ENCODE assay signal across 7 mouse cellular contexts in the genomic region with DNA sequence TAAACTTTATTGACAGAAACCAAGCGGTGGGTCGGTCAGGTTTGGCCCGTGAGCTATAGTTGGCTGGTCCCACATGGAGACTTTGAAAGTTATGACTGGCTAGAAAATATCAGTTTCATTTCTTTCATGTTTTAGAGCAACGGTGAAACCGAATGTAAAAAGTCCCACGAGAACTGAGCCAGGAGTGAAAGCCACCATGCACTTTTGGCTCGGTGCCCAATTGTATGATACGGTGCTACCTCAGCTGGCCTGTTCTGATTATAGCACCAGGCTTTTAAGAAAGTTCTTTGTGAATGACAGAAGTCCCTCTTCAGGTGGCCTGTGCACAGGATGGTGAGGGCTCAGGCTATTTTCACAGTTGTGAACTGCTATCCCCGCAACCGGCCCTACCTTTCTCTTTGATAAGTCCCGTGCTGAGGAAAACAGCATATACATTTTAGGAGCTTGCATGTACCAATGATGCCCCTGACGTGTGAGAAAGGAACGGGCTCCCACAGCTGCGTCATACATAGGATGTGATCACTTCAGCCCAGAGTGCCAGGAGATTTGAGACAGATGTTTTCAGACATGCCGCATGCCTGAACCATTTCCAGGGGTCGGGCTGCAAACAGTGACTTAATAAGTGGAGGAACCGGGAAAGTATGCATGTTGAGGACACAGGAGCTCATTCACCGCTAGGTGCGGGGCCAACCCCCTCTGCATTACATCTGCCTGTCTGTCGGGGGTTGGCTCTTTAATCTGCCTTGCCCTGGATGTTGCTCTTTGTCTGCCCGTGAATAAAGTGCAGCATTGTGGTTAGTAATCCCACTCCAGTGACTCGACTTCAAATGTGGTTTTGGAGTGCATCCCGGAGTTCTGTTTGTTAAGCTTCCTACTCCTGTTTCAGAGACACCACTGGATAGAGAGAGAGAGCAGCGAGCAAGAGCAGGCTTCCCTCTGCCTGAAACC.
DNase-seq lines count a peak whose midpoint lies in the region; ATAC-seq and TF ChIP-seq lines count a peak whose summit lies in the region.

No protein-coding gene starts in this region.

- no peak overlapping the region for H3K27ac ChIP-seq in CH12.LX (ENCODE audit: insufficient read depth, low read depth)
- H3K27ac ChIP-seq in hindbrain, embryonic 12.5 days = no peak overlapping the region
- H3K27ac ChIP-seq in limb, embryonic 10.5 days = peak overlapping the region; percentile 66; the same call in 1 of the 2 replicates
- no peak overlapping the region for H3K27ac ChIP-seq in midbrain, embryonic 16.5 days (ENCODE audit: low read length)

- no peak for TF ChIP-seq RAD21 in CH12.LX (IDR thresholded peaks at IDR 0.05; ENCODE audit: low read depth, low read length)

- in situ Hi-C loops in CH12.LX (cut with MboI; ENCODE audit: low pct_ligation_motif_present, low pct_unique_long_range_greater_than_20kb, low sequenced_read_pairs) = no loop called here

- WGBS in hindbrain, embryonic 12.5 days = 47% methylated on average over 24 of the region's 24 CpGs
- 59% methylated on average over 24 of the region's 24 CpGs for WGBS in limb, embryonic 10.5 days
- WGBS in midbrain, embryonic 16.5 days = 32% methylated on average over 24 of the region's 24 CpGs

- TF ChIP-seq EP300 in CH12.LX (IDR thresholded peaks at IDR 0.05; ENCODE audit: low read length) = peak; percentile 29

- ATAC-seq in hindbrain, embryonic 12.5 days (ENCODE audit: low FRiP score) = peak; percentile 50; the same call in 1 of the 2 replicates
- peak; percentile 72 for ATAC-seq in midbrain, embryonic 16.5 days

- H3K27me3 ChIP-seq in CH12.LX (replicated peaks) = no peaks in the 10 kb centered on the region
- H3K27me3 ChIP-seq in hindbrain, embryonic 12.5 days = no peaks in the 10 kb centered on the region
- H3K27me3 ChIP-seq in limb, embryonic 10.5 days (ENCODE audit: low read depth, poor library complexity, severe bottlenecking) = no peaks in the 10 kb centered on the region
- H3K27me3 ChIP-seq in midbrain, embryonic 16.5 days (ENCODE audit: control insufficient read depth, insufficient read depth, low read depth, low read length) = no peaks in the 10 kb centered on the region; the same call in 1 of the 2 replicates

- H3K4me2 ChIP-seq in CH12.LX (ENCODE audit: insufficient read depth, low read depth, poor library complexity, severe bottlenecking) = peak overlapping the region; percentile 80
- H3K4me2 ChIP-seq in hindbrain, embryonic 12.5 days (replicated peaks) = peak overlapping the region; percentile 25
- H3K4me2 ChIP-seq in midbrain, embryonic 16.5 days (ENCODE audit: low read length) = peak overlapping the region; percentile 48

- peaks cover 16 to 71% of the 10 kb centered on the region in 2 experiments for H3K4me1 ChIP-seq in CH12.LX (ENCODE audit: control insufficient read depth in 1 of 2, insufficient read depth in 2 of 2)
- H3K4me1 ChIP-seq in hindbrain, embryonic 12.5 days = peaks cover 9% of the 10 kb centered on the region; the same call in 1 of the 2 replicates
- peaks cover 34% of the 10 kb centered on the region for H3K4me1 ChIP-seq in limb, embryonic 10.5 days
- peaks cover 7% of the 10 kb centered on the region; the same call in 1 of the 2 replicates for H3K4me1 ChIP-seq in midbrain, embryonic 16.5 days (ENCODE audit: control insufficient read depth, insufficient read depth, low read length)

- peak overlapping the region in 1 of 3 experiments; percentile 4 for H3K4me3 ChIP-seq in CH12.LX (replicated peaks in 1 of 3; ENCODE audit: low read depth in 2 of 3, low read length in 2 of 3, poor library complexity in 1 of 3)
- no peak overlapping the region for H3K4me3 ChIP-seq in hindbrain, embryonic 12.5 days
- no peak overlapping the region for H3K4me3 ChIP-seq in limb, embryonic 10.5 days
- peak overlapping the region; percentile 17; the same call in 1 of the 2 replicates for H3K4me3 ChIP-seq in midbrain, embryonic 16.5 days (ENCODE audit: low read depth, low read length)

- TF ChIP-seq POLR2A in CH12.LX (IDR thresholded peaks at IDR 0.05; ENCODE audit: low read depth, low read length) = no peak
- TF ChIP-seq POLR2A in brain, embryonic 14.5 days (IDR thresholded peaks at IDR 0.05; ENCODE audit: borderline replicate concordance, extremely low read depth, insufficient read depth, insufficient read length, poor library complexity, severe bottlenecking) = no peak

- no peak for TF ChIP-seq CTCF in CH12.LX (conservative IDR thresholded peaks at IDR 0.05 in 1 of 2, IDR thresholded peaks at IDR 0.05 in 1 of 2; ENCODE audit: low read depth in 2 of 2, low read length in 2 of 2)
- TF ChIP-seq CTCF in brain, embryonic 14.5 days (IDR thresholded peaks at IDR 0.05; ENCODE audit: borderline replicate concordance, extremely low read depth, insufficient read depth, insufficient read length) = 0 out of 2 replicates have a peak, but pooled peaks have one; percentile 23

- H3K9ac ChIP-seq in CH12.LX (ENCODE audit: insufficient read depth, low read depth) = no peak overlapping the region; the same call in 1 of the 2 replicates
- no peak overlapping the region for H3K9ac ChIP-seq in hindbrain, embryonic 12.5 days
- H3K9ac ChIP-seq in midbrain, embryonic 16.5 days (ENCODE audit: low read depth, low read length) = no peak overlapping the region

- no peaks in the 10 kb centered on the region for H3K36me3 ChIP-seq in CH12.LX (replicated peaks in 1 of 2; ENCODE audit: control insufficient read depth in 1 of 2, insufficient read depth in 1 of 2, low read length in 1 of 2)
- H3K36me3 ChIP-seq in hindbrain, embryonic 12.5 days = no peaks in the 10 kb centered on the region
- no peaks in the 10 kb centered on the region for H3K36me3 ChIP-seq in limb, embryonic 10.5 days
- no peaks in the 10 kb centered on the region for H3K36me3 ChIP-seq in midbrain, embryonic 16.5 days (ENCODE audit: control insufficient read depth, insufficient read depth, low read length)

- no peaks in the 10 kb centered on the region for H3K79me2 ChIP-seq in CH12.LX (replicated peaks; ENCODE audit: control insufficient read depth, extremely low read depth, insufficient read depth, poor library complexity, severe bottlenecking)

- H3K9me3 ChIP-seq in CH12.LX (replicated peaks; ENCODE audit: low read length) = no peaks in the 10 kb centered on the region
- no peaks in the 10 kb centered on the region for H3K9me3 ChIP-seq in hindbrain, embryonic 12.5 days (replicated peaks)
- H3K9me3 ChIP-seq in limb, embryonic 10.5 days (replicated peaks) = no peaks in the 10 kb centered on the region
- no peaks in the 10 kb centered on the region for H3K9me3 ChIP-seq in midbrain, embryonic 16.5 days (replicated peaks; ENCODE audit: control insufficient read depth, low read length, poor library complexity, severe bottlenecking)

- dilution Hi-C loops in CH12.LX (cut with MboI; ENCODE audit: extremely low pct_ligation_motif_present, extremely low pct_unique_long_range_greater_than_20kb, low sequenced_read_pairs) = no loop called here

- peak; percentile 65 for DNase-seq in CH12.LX (ENCODE audit: extremely low read depth)
- peak; percentile 83 for DNase-seq in brain, embryonic 14.5 days (ENCODE audit: low read depth)
- DNase-seq in gastrocnemius, adult 8-10 months (ENCODE audit: low spot score in 2 of 2) = peak; percentile 15 to 28
- peak; percentile 58 for DNase-seq in limb, embryonic 10.5 days (ENCODE audit: low spot score)
- DNase-seq in thymus, postnatal 10 days (ENCODE audit: low spot score in 2 of 2) = no peak

TF ChIP-seq in CH12.LX, 34 proteins besides CTCF, POLR2A, EP300 and RAD21:
- TF ChIP-seq CHD1 (IDR thresholded peaks at IDR 0.05; ENCODE audit: low read depth, low read length) (no peak), MAFK (IDR thresholded peaks at IDR 0.05; ENCODE audit: insufficient replicate concordance, low read length) (0 out of 2 replicates have a peak, but pooled peaks have one; percentile 14), SMC3 (IDR thresholded peaks at IDR 0.05; ENCODE audit: low read depth, low read length) (no peak), USF2 (conservative IDR thresholded peaks at IDR 0.05; ENCODE audit: low read depth, low read length) (no peak), IRF4 (IDR thresholded peaks at IDR 0.05; ENCODE audit: low read depth, low read length) (peak; percentile 77), BHLHE40 (IDR thresholded peaks at IDR 0.05; ENCODE audit: low read depth, low read length) (peak; percentile 73; the same call in 1 of the 2 replicates), RCOR1 (conservative IDR thresholded peaks at IDR 0.05; ENCODE audit: low read depth, low read length) (no peak), PAX5 (IDR thresholded peaks at IDR 0.05; ENCODE audit: low read length) (no peak), MXI1 (IDR thresholded peaks at IDR 0.05; ENCODE audit: low read depth, low read length) (peak; percentile 20; the same call in 1 of the 2 replicates), E2F4 (IDR thresholded peaks at IDR 0.05; ENCODE audit: insufficient replicate concordance, low read depth, low read length) (no peak), ETS1 (conservative IDR thresholded peaks at IDR 0.05; ENCODE audit: low read depth, low read length) (peak; percentile 56; the same call in 1 of the 2 replicates)
TF ChIP-seq in CH12.LX: peak in this region for 5.

Comparison
In these comparisons a context has a peak if more than half of its experiments do, and no peak if none do; other contexts are left out.
1. DNase-seq: peak in CH12.LX (single experiment), brain, embryonic 14.5 days (single experiment), gastrocnemius, adult 8-10 months (2 of 2) and limb, embryonic 10.5 days (single experiment); none in thymus, postnatal 10 days (0 of 2).
2. H3K4me2 ChIP-seq: peak in every context shown above with its lines; median percentile 80 in CH12.LX; 48 in midbrain, embryonic 16.5 days; 25 in hindbrain, embryonic 12.5 days.